Mouse (Mus musculus): ENCODE results near the gene Phkb.
"Not testable (repeated sequence)": the region's sequence is repeated elsewhere in the genome, so short reads cannot be mapped to it uniquely, and the experiment has no call there.

Phkb gene

GRCm38 (mm10) chr8:85840657-85841488 is at the start of gene Phkb, which contains the start of gene Itfg1:
Phkb (plus strand) TSS chr8:85840959.
Itfg1 (minus strand) TSS chr8:85840921.
- DNase-seq (ENCODE audit: low spot score), result peak; percentile 91

- DNase-seq (ENCODE audit: low spot score), result not testable (repeated sequence)
Observed at GRCm38 (mm10) chr8:85796392-85796791, 44.4 kb upstream of the Phkb start.

GRCm38 (mm10) chr8:85800164-85800563 is 40.6 kb upstream of the Phkb start:
- DNase-seq (ENCODE audit: low spot score), result no peak

- no peak for DNase-seq (ENCODE audit: low spot score)
Observed at GRCm38 (mm10) chr8:85801408-85801807, 39.4 kb upstream of the Phkb start.

- no peak for DNase-seq (ENCODE audit: low spot score)
Observed at GRCm38 (mm10) chr8:85813621-85814020, 27.1 kb upstream of the Phkb start.

- no peak for DNase-seq (ENCODE audit: low spot score)
Observed at GRCm38 (mm10) chr8:85839916-85840656, 673 bp upstream of the Phkb start.

GRCm38 (mm10) chr8:85841489-85841795 is 683 bp downstream of the Phkb start:
- DNase-seq (ENCODE audit: low spot score), result no peak

GRCm38 (mm10) chr8:85845887-85846286 is 5.1 kb downstream of the Phkb start:
- DNase-seq (ENCODE audit: low spot score), result no peak

GRCm38 (mm10) chr8:85854220-85855123 is 13.7 kb downstream of the Phkb start:
- no peak for DNase-seq (ENCODE audit: low spot score)

GRCm38 (mm10) chr8:85857227-85857896 is 16.6 kb downstream of the Phkb start:
- DNase-seq (ENCODE audit: low spot score), result not testable (repeated sequence)

- DNase-seq (ENCODE audit: low spot score), result no peak
Observed at GRCm38 (mm10) chr8:85860612-85861011, 19.9 kb downstream of the Phkb start.

GRCm38 (mm10) chr8:85862381-85862780 is 21.6 kb downstream of the Phkb start:
- no peak for DNase-seq (ENCODE audit: low spot score)

GRCm38 (mm10) chr8:85871660-85872059 is 30.9 kb downstream of the Phkb start:
- no peak for DNase-seq (ENCODE audit: low spot score)

- no peak for DNase-seq (ENCODE audit: low spot score)
Observed at GRCm38 (mm10) chr8:85877976-85878375, 37.2 kb downstream of the Phkb start.

GRCm38 (mm10) chr8:85879624-85880023 is 38.9 kb downstream of the Phkb start:
- no peak for DNase-seq (ENCODE audit: low spot score)

GRCm38 (mm10) chr8:85884811-85885210 is 44.1 kb downstream of the Phkb start:
- no peak for DNase-seq (ENCODE audit: low spot score)

- DNase-seq (ENCODE audit: low spot score), result no peak
Observed at GRCm38 (mm10) chr8:85897636-85898035, 56.9 kb downstream of the Phkb start.

GRCm38 (mm10) chr8:85924991-85925390 is 84.2 kb downstream of the Phkb start:
- no peak for DNase-seq (ENCODE audit: low spot score)

- DNase-seq (ENCODE audit: low spot score), result no peak
Observed at GRCm38 (mm10) chr8:85925574-85925973, 84.8 kb downstream of the Phkb start.

- no peak for DNase-seq (ENCODE audit: low spot score)
Observed at GRCm38 (mm10) chr8:85926107-85926506, 85.3 kb downstream of the Phkb start.

GRCm38 (mm10) chr8:85936148-85936547 is 95.4 kb downstream of the Phkb start:
- DNase-seq (ENCODE audit: low spot score), result no peak

GRCm38 (mm10) chr8:85937343-85937742 is 96.6 kb downstream of the Phkb start:
- no peak for DNase-seq (ENCODE audit: low spot score)
